Mouse (Mus musculus) lung, adult 2 months (tissue): ENCODE results near the gene Lyg2.
A peak's percentile ranks its signal among the peaks of the same experiment; 100 is the strongest.

Experiments used
- CTCF ChIP-seq: fragments of 200-500 bp; IDR thresholded peaks from 2 replicates; pipeline ENCODE4 v1.5.1; 2011; ENCODE audit warnings: mild to moderate bottlenecking, low read length, control low read depth; ENCODE audit not compliant: insufficient read depth
- POLR2A ChIP-seq: fragments of 200-500 bp; IDR thresholded peaks from 2 replicates; pipeline ENCODE4 v1.6.1; 2011; ENCODE audit warnings: low read depth, mild to moderate bottlenecking, control low read depth, low read length, borderline replicate concordance; ENCODE audit errors: extremely low read depth

DNA sequence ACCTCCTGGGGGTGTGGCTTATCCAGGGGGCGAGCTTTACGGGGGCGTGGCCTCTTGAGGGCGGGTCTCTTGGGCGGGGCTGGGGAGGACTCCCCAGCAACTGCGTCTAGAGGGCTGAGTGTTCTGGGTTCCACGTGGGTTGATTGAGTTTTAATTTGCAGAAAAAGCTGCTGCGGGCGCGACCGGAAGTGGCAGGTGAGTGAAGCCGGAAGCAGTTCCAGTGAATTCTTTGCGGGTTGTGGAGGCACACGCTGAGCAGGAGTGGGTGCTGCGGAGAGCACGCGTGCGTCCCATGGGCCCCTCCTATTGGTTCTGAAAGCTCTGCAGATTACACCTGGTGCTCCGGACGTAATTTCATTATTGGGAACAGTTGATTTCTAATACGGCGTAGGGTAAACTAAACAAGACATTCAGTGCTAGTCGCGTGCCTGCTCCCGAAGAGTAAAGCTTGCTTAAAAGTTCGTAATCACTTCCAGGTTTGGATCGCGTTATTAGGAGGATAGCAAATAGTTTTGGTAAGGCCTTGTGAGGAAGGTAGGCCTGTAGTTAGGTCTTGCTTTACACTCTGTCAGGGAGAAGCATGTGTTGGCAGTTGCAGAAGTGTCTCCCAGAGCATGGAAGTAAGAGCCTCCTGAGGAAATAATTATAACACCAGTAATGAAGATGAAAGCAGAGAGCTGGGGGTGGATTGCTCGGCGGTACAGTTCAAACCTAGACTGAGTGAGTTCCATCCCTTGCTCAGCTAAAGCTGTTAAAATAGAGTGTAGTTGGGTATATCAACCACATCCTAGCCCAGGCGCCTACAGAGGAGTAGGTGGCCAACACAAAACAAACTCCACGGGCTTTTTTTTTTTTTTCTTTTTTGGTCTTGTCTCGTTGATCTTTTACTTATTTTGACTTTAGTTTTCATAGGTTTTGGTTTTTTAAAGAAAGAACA lies 43.9 kb downstream of the Lyg2 start:
- no peak for TF ChIP-seq CTCF
- peak; percentile 29; the same call in 1 of the 2 replicates for TF ChIP-seq POLR2A
